Mouse (Mus musculus): Measurements from ENCODE around the gene Ptpn11. TPM values are rescaled to one million over a fixed set of nuclear protein-coding genes. Genes with fewer than 3 reads are reported as not detected.

Gene Ptpn11
- polyA plus RNA-seq, 1 experiment from 2014 or later: 21.5 TPM

GRCm38 (mm10) chr5:121184375-121184774 lies 6.8 kb downstream of the Ptpn11 start:
- 71% methylated on average over 2 of the region's 2 CpGs for WGBS
- Histone ChIP-seq H3K4me3 (ENCODE audit: low read depth, low read length) (no peak overlapping the region), H3K27me3 (replicated peaks; ENCODE audit: control insufficient read depth, insufficient read depth, low read length) (no peaks in the 10 kb centered on the region), H3K4me2 (peak overlapping the region; percentile 46), H3K9ac (ENCODE audit: low read depth, low read length) (0 out of 2 replicates have a peak overlapping the region, but pooled peaks have one; percentile 4), H3K36me3 (ENCODE audit: control insufficient read depth, insufficient read depth, low read length) (no peaks in the 10 kb centered on the region; the same call in 1 of the 2 replicates), H3K9me3 (ENCODE audit: control insufficient read depth, low read length) (no peaks in the 10 kb centered on the region), H3K27ac (ENCODE audit: low read depth, low read length) (no peak overlapping the region), H3K4me1 (replicated peaks; ENCODE audit: control insufficient read depth, insufficient read depth, low read length) (peaks cover 64% of the 10 kb centered on the region)
- no peak for ATAC-seq (replicated peaks; ENCODE audit: low FRiP score)
- no peak for DNase-seq (ENCODE audit: low spot score)

GRCm38 (mm10) chr5:121183269-121183668 lies 7.9 kb downstream of the Ptpn11 start:
- no peak overlapping the region for H3K4me3 ChIP-seq (ENCODE audit: low read depth, low read length)
- no peaks in the 10 kb centered on the region for H3K27me3 ChIP-seq (replicated peaks; ENCODE audit: control insufficient read depth, insufficient read depth, low read length)
- H3K9ac ChIP-seq (ENCODE audit: low read depth, low read length): no peak overlapping the region
- no peaks in the 10 kb centered on the region; the same call in 1 of the 2 replicates for H3K36me3 ChIP-seq (ENCODE audit: control insufficient read depth, insufficient read depth, low read length)
- DNase-seq (ENCODE audit: low spot score): no peak
- H3K4me2 ChIP-seq: no peak overlapping the region
- H3K9me3 ChIP-seq (ENCODE audit: control insufficient read depth, low read length): no peaks in the 10 kb centered on the region
- peaks cover 67% of the 10 kb centered on the region for H3K4me1 ChIP-seq (replicated peaks; ENCODE audit: control insufficient read depth, insufficient read depth, low read length)
- ATAC-seq (replicated peaks; ENCODE audit: low FRiP score): no peak
- WGBS: 87% methylated on average over 9 of the region's 9 CpGs
- no peak overlapping the region for H3K27ac ChIP-seq (ENCODE audit: low read depth, low read length)

GRCm38 (mm10) chr5:121179077-121179857 lies 11.9 kb downstream of the Ptpn11 start:
- Histone ChIP-seq H3K9me3 (ENCODE audit: control insufficient read depth, low read length) (no peaks in the 10 kb centered on the region), H3K27ac (ENCODE audit: low read depth, low read length) (no peak overlapping the region; the same call in 1 of the 2 replicates), H3K9ac (ENCODE audit: low read depth, low read length) (no peak overlapping the region), H3K36me3 (ENCODE audit: control insufficient read depth, insufficient read depth, low read length) (peaks cover 4% of the 10 kb centered on the region; the same call in 1 of the 2 replicates), H3K4me2 (no peak overlapping the region), H3K4me1 (replicated peaks; ENCODE audit: control insufficient read depth, insufficient read depth, low read length) (peaks cover 41% of the 10 kb centered on the region), H3K4me3 (ENCODE audit: low read depth, low read length) (no peak overlapping the region), H3K27me3 (replicated peaks; ENCODE audit: control insufficient read depth, insufficient read depth, low read length) (no peaks in the 10 kb centered on the region)
- DNase-seq (ENCODE audit: low spot score) (no peak), ATAC-seq (replicated peaks; ENCODE audit: low FRiP score) (no peak)
- 72% methylated on average over 9 of the region's 9 CpGs for WGBS

DNA sequence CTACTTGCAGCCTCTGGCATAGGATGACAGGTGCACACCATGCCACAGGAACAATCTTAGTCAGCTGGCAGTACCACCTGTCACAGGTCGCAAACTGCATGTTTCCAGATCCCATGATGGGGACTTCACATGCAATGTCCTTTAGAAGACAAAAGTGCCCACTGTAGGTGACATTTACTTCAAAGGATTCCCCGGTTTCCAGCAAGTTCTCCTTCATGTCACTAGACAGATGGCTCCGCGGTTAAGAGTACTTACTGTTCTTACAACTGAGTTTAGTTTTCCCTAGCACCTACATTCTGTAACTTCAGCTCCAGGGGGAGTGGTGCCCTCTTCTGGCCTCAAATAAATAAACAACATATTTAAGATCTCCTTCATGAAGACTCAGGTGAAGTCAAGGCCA lies 18.4 kb downstream of the Ptpn11 start:
- no peaks in the 10 kb centered on the region; the same call in 1 of the 2 replicates for H3K4me1 ChIP-seq (replicated peaks; ENCODE audit: control insufficient read depth, insufficient read depth, low read length)
- ATAC-seq (replicated peaks; ENCODE audit: low FRiP score): no peak
- DNase-seq (ENCODE audit: low spot score): no peak
- WGBS: 82% methylated on average over 4 of the region's 4 CpGs
- no peak overlapping the region for H3K4me3 ChIP-seq (ENCODE audit: low read depth, low read length)
- no peaks in the 10 kb centered on the region for H3K9me3 ChIP-seq (ENCODE audit: control insufficient read depth, low read length)
- no peak overlapping the region for H3K4me2 ChIP-seq
- H3K36me3 ChIP-seq (ENCODE audit: control insufficient read depth, insufficient read depth, low read length): peaks cover 13% of the 10 kb centered on the region
- H3K27me3 ChIP-seq (replicated peaks; ENCODE audit: control insufficient read depth, insufficient read depth, low read length): no peaks in the 10 kb centered on the region
- no peak overlapping the region for H3K27ac ChIP-seq (ENCODE audit: low read depth, low read length)
- H3K9ac ChIP-seq (ENCODE audit: low read depth, low read length): no peak overlapping the region

DNA sequence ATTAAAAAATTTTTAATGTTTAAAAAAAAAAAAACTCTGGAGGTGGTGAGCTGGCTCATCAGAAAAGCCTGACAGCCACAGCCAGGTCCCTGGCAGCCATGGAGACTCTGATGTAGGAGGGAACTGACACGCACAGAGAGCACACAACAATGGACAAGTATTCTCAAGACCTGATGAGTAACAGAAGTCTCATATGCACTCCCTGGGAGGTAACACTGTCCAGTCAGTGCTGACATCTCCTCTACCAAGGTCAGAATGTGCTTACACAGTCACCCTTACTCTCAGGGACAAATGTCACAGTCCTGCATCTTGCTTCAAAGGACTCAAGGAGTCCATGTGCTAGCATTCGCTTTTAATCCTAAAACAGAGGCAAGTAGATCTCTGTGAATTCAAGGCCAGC lies 21.6 kb downstream of the Ptpn11 start:
- DNase-seq (ENCODE audit: low spot score) (no peak), ATAC-seq (replicated peaks; ENCODE audit: low FRiP score) (no peak)
- Histone ChIP-seq H3K4me2 (no peak overlapping the region), H3K4me1 (replicated peaks; ENCODE audit: control insufficient read depth, insufficient read depth, low read length) (no peaks in the 10 kb centered on the region; the same call in 1 of the 2 replicates), H3K36me3 (ENCODE audit: control insufficient read depth, insufficient read depth, low read length) (peaks cover 26% of the 10 kb centered on the region), H3K9me3 (ENCODE audit: control insufficient read depth, low read length) (no peaks in the 10 kb centered on the region), H3K4me3 (ENCODE audit: low read depth, low read length) (no peak overlapping the region), H3K9ac (ENCODE audit: low read depth, low read length) (no peak overlapping the region), H3K27me3 (replicated peaks; ENCODE audit: control insufficient read depth, insufficient read depth, low read length) (no peaks in the 10 kb centered on the region), H3K27ac (ENCODE audit: low read depth, low read length) (no peak overlapping the region)
- WGBS: 87% methylated on average over 2 of the region's 2 CpGs

- Histone ChIP-seq H3K4me1 (replicated peaks; ENCODE audit: control insufficient read depth, insufficient read depth, low read length) (no peaks in the 10 kb centered on the region), H3K27ac (ENCODE audit: low read depth, low read length) (no peak overlapping the region), H3K27me3 (replicated peaks; ENCODE audit: control insufficient read depth, insufficient read depth, low read length) (no peaks in the 10 kb centered on the region), H3K9ac (ENCODE audit: low read depth, low read length) (no peak overlapping the region), H3K4me3 (ENCODE audit: low read depth, low read length) (no peak overlapping the region), H3K36me3 (ENCODE audit: control insufficient read depth, insufficient read depth, low read length) (peaks cover 39% of the 10 kb centered on the region), H3K9me3 (ENCODE audit: control insufficient read depth, low read length) (no peaks in the 10 kb centered on the region), H3K4me2 (no peak overlapping the region)
- ATAC-seq (replicated peaks; ENCODE audit: low FRiP score): no peak
- WGBS: 94% methylated on average over 6 of the region's 6 CpGs
- DNase-seq (ENCODE audit: low spot score): no peak
Measured at GRCm38 (mm10) chr5:121166884-121167283, 24.3 kb downstream of the Ptpn11 start.

- DNase-seq (ENCODE audit: low spot score) (no peak), ATAC-seq (replicated peaks; ENCODE audit: low FRiP score) (no peak)
- Histone ChIP-seq H3K36me3 (ENCODE audit: control insufficient read depth, insufficient read depth, low read length) (peaks cover 53% of the 10 kb centered on the region), H3K9me3 (ENCODE audit: control insufficient read depth, low read length) (no peaks in the 10 kb centered on the region), H3K27me3 (replicated peaks; ENCODE audit: control insufficient read depth, insufficient read depth, low read length) (no peaks in the 10 kb centered on the region), H3K27ac (ENCODE audit: low read depth, low read length) (no peak overlapping the region), H3K4me2 (no peak overlapping the region), H3K4me3 (ENCODE audit: low read depth, low read length) (no peak overlapping the region), H3K9ac (ENCODE audit: low read depth, low read length) (no peak overlapping the region), H3K4me1 (replicated peaks; ENCODE audit: control insufficient read depth, insufficient read depth, low read length) (no peaks in the 10 kb centered on the region)
- WGBS: 88% methylated on average over 7 of the region's 7 CpGs
Measured at GRCm38 (mm10) chr5:121162923-121163322, 28.3 kb downstream of the Ptpn11 start.

DNA sequence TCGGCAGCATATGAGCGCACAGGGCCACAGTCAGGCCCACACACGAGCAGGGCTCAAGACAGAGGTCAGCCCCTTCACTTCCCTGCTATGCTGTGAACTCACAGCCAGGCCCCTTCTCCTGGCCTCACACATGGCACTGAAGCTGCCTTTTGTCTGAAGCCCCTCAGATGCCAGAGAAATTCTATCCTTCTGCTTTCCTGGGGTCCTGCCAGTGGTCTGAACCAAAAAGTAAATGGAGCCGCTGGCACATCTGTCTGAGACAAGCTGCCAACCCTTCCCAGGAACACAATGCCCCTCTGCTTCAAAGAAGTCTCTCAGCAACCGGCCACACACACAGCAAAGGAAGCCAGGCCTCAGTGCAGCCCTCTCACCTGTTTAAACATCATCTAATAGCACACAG lies 28.9 kb downstream of the Ptpn11 start:
- ATAC-seq (replicated peaks; ENCODE audit: low FRiP score) (no peak), DNase-seq (ENCODE audit: low spot score) (no peak)
- Histone ChIP-seq H3K4me3 (ENCODE audit: low read depth, low read length) (no peak overlapping the region), H3K27ac (ENCODE audit: low read depth, low read length) (no peak overlapping the region), H3K9ac (ENCODE audit: low read depth, low read length) (no peak overlapping the region), H3K9me3 (ENCODE audit: control insufficient read depth, low read length) (no peaks in the 10 kb centered on the region), H3K4me1 (replicated peaks; ENCODE audit: control insufficient read depth, insufficient read depth, low read length) (no peaks in the 10 kb centered on the region), H3K36me3 (ENCODE audit: control insufficient read depth, insufficient read depth, low read length) (peaks cover 54% of the 10 kb centered on the region; the same call in 1 of the 2 replicates), H3K27me3 (replicated peaks; ENCODE audit: control insufficient read depth, insufficient read depth, low read length) (no peaks in the 10 kb centered on the region), H3K4me2 (no peak overlapping the region)
- WGBS: 90% methylated on average over 5 of the region's 5 CpGs

DNA sequence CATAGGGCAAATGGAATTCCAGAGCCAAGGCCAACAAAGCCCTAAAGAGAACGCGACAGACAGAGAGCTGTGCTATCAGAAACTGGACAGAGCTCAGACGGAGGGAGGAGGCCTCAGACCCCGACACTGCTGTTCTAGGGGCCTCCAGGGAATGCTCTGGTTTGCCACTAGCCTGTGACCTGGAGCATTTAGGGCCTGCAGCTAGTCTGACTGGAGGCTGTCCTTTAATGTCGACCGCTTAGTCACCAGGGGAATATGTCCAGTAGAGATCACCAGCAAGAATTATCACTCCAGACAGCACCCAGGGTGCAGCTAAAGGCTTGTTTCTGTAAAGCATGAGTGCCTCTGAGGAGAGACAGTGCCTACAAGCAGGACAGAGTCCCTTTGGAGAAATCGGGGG lies 32.2 kb downstream of the Ptpn11 start:
- no peak overlapping the region for H3K4me2 ChIP-seq
- no peaks in the 10 kb centered on the region for H3K27me3 ChIP-seq (replicated peaks; ENCODE audit: control insufficient read depth, insufficient read depth, low read length)
- H3K4me1 ChIP-seq (replicated peaks; ENCODE audit: control insufficient read depth, insufficient read depth, low read length): no peaks in the 10 kb centered on the region
- H3K9ac ChIP-seq (ENCODE audit: low read depth, low read length): no peak overlapping the region
- peaks cover 42% of the 10 kb centered on the region; the same call in 1 of the 2 replicates for H3K36me3 ChIP-seq (ENCODE audit: control insufficient read depth, insufficient read depth, low read length)
- ATAC-seq (replicated peaks; ENCODE audit: low FRiP score) (no peak), DNase-seq (ENCODE audit: low spot score) (no peak)
- H3K4me3 ChIP-seq (ENCODE audit: low read depth, low read length): no peak overlapping the region
- no peaks in the 10 kb centered on the region for H3K9me3 ChIP-seq (ENCODE audit: control insufficient read depth, low read length)
- 85% methylated on average over 7 of the region's 7 CpGs for WGBS
- no peak overlapping the region for H3K27ac ChIP-seq (ENCODE audit: low read depth, low read length)

Measured in liver, embryonic 11.5 days (tissue).